Mouse (Mus musculus): ENCODE data around the gene Tmem205.

GRCm38 (mm10) chr9:21954635-21955034 lies 27.3 kb upstream of the Tmem205 start:
- TF ChIP-seq CTCF (IDR thresholded peaks at IDR 0.05) (no peak), POLR2A (IDR thresholded peaks at IDR 0.05; ENCODE audit: insufficient read depth, low read depth, low read length) (no peak)
